Mouse (Mus musculus) gastrocnemius, adult 2 months (tissue): ENCODE measurements at regions not wholly inside any gene's neighbourhood (a gene's known extent, or its start where the extent isn't known, plus 50 kb on each side); places are given as distances from the start of the nearest gene placed in this dataset.

Experiments used
- DNase-seq: peaks from one replicate; pipeline ENCODE4 v3.0.0; 2022
- H3K27ac ChIP-seq: fragments of 200-600 bp; 2 replicates; pipeline ENCODE4 v1.8.1; 2022; ENCODE audit warnings: mild to moderate bottlenecking
- H3K4me3 ChIP-seq: fragments of 200-600 bp; 2 replicates; pipeline ENCODE4 v1.8.1; 2022; ENCODE audit warnings: mild to moderate bottlenecking, moderate library complexity
- CTCF ChIP-seq: fragments of 200-600 bp; IDR thresholded peaks from 2 replicates; pipeline ENCODE4 v1.8.1; 2022; ENCODE audit warnings: antibody characterized with exemption, mild to moderate bottlenecking, moderate library complexity
- intact Hi-C: fragments of 180-260 bp; cut with DNase I; formaldehyde crosslinking; loops from one replicate; pipeline ENCODE4 v1.15.1; 2025

DNA sequence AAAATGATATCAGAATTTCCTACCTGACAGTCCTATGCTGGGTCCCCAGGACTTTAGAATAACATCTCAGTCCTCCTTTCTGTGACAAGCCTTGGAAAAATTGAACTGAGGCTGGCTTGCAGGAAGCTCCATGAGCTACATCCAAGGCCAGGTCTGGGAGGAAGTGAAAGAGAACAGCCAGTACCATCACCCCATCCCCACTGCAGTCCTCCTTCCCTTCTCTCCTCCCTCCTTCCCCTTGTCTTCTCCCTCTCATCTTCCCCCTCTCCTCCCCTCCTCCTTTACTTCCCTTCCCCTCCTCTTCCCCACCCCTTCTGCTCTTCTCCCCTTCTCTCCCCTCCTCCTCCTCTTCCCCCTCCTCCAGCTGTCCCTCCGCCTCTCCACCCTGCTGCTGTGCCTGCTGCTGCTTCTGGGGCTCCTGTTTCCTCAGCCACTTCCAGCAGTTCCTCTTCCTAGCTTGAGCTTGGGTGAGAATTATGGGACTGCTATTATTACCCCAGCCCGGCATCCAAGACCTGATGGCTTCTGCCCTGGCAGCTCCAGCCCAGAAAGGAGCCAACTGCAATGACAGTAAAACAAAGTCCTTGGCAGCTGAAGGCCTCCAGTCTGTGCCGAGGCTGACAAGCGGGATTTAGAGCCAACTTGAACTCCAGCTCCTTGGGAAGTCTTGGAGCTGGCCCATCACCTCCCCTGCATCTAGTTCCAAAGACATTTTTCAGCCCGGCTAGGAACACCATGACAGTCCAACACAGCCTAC lies 120.8 kb downstream of the Cdc5l start:
- no peak overlapping the region for H3K4me3 ChIP-seq
- peak; percentile 86 for DNase-seq
- intact Hi-C loops, result no loop called here
- H3K27ac ChIP-seq, result peak overlapping the region; percentile 40; the same call in 1 of the 2 replicates
- TF ChIP-seq CTCF, result no peak

DNA sequence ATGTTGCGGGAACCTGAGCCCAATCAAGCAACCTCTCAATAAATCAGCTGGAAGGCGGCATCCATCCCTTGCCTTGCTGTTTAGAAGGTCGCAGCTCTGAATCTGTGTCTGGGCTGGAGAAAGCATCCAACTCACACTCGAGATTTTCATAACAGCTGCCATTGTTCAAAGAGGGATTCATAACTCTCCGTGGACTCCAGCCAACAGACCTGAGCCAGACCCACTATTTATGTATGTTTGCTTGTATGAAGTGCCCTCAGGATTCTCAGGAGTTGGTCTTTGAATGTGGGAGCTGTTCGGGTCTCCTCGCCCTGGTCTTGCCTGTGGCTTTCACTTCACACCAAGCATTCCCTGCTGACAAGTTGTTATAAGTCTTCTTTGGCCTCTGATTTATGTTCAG lies 127.0 kb downstream of the Cdc5l start:
- Histone ChIP-seq H3K27ac (no peak overlapping the region), H3K4me3 (no peak overlapping the region)
- TF ChIP-seq CTCF, result no peak
- DNase-seq, result no peak
- intact Hi-C loops, result no loop called here

DNA sequence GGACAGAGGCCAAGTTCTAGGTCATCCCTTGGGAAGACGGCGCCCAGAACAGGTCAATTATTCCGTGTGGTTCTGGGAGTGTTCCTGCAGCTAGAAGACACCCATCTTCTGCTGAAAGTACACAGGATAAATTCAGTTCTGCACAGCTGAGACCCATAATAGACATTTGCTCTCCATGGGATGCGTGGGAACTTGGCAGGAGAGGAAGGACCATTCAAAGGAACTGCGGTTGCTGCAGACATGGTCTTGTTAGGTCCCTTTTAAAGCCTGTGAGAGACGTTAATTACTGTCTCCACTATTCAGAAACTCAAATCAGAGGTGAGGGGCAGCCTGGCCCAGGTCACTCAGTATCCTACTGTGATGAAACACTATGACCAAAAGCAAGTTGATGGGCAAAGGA lies 130.4 kb downstream of the Cdc5l start:
- no peak overlapping the region for H3K4me3 ChIP-seq
- intact Hi-C loops, result no loop called here
- no peak for TF ChIP-seq CTCF
- H3K27ac ChIP-seq, result no peak overlapping the region
- DNase-seq, result no peak

DNA sequence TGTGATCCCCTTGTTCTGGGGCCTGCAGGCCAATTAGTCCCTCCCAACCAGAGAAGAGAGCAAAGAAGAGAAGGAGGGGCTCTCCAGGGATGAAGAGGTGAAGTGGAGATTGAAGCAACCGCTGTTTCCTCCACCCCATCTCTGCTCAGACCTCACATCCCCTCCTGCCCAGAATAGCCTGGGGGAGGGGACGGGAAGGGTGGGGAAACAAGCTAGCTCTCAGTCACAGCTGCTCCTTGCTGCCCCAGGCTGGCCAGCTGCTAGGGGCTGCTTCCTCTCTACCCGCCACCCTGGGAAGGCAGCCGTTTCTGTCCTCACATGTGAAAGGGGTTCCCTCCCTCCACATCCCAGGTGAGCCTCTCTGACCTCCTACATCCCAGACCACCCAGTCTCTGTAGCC lies 135.2 kb downstream of the Cdc5l start:
- no peak for TF ChIP-seq CTCF
- intact Hi-C loops, result no loop called here
- DNase-seq, result no peak
- H3K27ac ChIP-seq, result no peak overlapping the region
- no peak overlapping the region for H3K4me3 ChIP-seq

DNA sequence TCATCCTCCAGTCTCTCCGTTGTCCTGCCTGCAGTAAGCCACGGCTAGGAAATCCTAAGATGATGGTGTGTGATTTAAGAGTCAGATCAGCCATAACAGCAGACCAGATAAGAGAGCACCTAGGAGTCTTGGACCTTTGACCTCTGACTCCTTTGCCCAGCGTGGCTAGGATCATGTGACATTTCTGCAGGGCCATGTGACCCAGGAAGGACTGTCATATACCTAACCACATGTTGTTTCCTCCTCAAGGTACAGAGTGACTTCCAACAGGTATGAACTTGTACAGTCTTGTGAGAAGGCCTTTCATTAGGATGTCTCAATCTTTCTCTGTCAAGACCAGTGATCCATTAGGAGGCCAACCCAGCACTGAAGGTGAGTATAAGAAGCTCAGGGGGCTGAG lies 135.7 kb downstream of the Cdc5l start:
- no peak for DNase-seq
- intact Hi-C loops, result loop anchor here (2.0 kb wide), 1 partner anchor 77 kb away; no protein-coding TSS in a partner anchor
- H3K4me3 ChIP-seq, result no peak overlapping the region
- TF ChIP-seq CTCF, result no peak
- H3K27ac ChIP-seq, result no peak overlapping the region

DNA sequence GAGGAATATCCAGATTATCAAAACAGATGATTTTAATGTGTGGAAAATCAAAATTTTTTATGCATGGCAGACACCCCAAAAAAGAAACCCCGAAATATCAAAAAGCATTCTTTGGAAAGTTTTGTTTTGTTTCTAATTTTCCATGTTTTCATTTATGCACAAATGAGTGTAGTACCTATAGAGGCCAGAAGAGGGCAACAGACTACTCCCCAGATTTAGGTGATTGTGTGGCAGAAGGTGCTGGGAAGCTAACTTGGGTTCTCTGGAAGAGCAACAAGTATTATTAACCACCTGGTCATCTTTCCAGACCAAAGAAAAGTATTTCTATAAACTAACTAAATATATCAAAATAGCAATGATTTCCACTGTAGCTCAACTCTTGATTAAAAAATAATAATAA lies 137.2 kb downstream of the Cdc5l start:
- Histone ChIP-seq H3K4me3 (no peak overlapping the region), H3K27ac (no peak overlapping the region)
- TF ChIP-seq CTCF, result peak; percentile 57
- intact Hi-C loops, result loop anchor here (2.0 kb wide), 1 partner anchor 78 kb away; no protein-coding TSS in a partner anchor
- no peak for DNase-seq

DNA sequence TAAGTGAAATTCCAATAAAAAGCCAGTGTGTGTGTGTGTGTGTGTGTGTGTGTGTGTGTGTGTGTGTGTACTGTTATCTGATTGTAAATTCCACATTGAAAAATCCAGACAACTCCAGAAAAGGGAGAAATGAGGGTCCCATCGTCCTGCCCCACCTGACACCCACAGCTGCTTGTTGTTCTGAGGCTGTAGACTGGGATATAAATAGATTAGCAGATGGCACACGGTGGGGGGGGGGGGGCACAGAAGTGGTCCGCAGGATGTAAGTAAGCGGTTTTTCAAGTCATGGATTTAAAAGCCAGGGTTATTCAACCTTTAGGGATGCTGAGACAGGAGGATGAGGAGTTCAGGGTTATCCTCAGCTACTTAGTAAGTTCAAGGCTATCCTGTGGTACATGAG lies 138.7 kb downstream of the Cdc5l start:
- no peak for TF ChIP-seq CTCF
- Histone ChIP-seq H3K4me3 (no peak overlapping the region), H3K27ac (no peak overlapping the region)
- intact Hi-C loops, result no loop called here
- no peak for DNase-seq

DNA sequence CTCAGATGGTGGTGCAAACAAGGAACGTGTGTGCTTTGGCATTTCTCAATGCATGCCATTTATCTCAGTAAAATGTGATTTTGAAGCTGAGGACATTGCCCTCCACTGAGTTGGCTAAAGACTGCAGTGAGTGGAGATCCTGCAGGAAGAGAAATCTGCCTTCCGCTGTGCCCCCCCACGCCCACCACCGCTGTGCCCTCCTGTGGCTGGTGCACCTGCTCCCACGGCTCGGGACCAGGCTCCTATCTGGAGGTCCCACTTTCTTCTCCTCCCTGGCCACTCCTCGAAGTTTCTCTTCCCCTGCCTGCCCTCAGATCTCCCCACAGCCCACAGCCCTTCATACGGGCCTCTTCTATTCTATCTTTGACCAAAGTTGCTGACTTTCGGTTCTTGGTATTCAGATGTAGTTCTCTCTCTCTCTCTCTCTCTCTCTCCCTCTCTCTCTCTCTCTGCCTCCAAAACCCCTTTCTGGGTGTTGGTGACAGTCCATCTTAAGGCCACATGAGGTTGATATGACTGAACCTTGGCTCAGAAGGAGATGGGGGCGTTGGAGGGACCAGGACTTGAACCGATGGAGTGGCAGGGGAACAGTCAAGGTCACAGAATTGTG lies 139.2 kb downstream of the Cdc5l start:
- Histone ChIP-seq H3K27ac (no peak overlapping the region), H3K4me3 (no peak overlapping the region)
- TF ChIP-seq CTCF, result no peak
- intact Hi-C loops, result no loop called here
- no peak for DNase-seq

DNA sequence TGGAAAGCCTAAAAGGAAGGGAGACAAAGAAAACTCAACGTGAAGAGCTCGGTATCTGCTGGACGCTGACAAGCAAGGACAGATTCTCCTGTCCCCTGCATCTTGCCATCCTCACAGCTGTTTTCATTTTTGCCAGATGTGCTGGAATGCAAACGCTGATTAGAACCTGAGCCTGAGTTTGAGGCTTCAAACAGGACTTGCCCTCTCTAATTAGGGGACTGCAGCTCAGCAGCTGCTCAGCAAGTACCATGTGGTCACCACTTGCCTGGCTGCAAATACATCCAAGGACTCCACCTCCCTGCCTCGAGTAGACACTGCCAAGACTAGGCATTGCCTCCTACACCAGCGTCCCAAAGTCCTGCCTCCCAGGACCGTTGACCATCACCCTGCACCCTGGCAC lies 140.7 kb downstream of the Cdc5l start:
- intact Hi-C loops, result no loop called here
- no peak overlapping the region for H3K4me3 ChIP-seq

DNA sequence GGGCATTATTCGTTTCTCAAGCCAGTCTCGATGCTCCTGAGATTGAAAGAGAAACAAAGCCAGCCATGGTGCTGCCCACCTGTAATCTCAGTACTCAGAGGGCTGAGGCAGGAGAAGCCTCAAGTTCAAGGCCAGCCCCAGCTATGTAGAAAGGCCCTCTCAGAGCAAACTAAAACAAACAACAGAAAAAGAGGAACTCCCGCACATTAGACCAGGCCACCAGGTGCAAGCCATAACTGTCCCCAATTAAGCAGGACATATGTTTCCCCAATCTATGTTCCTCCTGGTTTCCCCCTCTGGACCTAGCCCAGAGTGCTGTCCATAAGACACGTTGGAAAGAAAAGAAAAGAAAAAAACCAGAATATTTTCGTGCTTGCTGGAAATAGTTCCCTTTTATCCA lies 142.5 kb downstream of the Cdc5l start:
- Histone ChIP-seq H3K4me3 (no peak overlapping the region), H3K27ac (no peak overlapping the region)
- intact Hi-C loops, result no loop called here
- no peak for TF ChIP-seq CTCF
- no peak for DNase-seq

More for the DNA sequence above, 140.7 kb downstream of the Cdc5l start:
- TF ChIP-seq CTCF, result no peak
- H3K27ac ChIP-seq, result no peak overlapping the region
- no peak for DNase-seq

DNA sequence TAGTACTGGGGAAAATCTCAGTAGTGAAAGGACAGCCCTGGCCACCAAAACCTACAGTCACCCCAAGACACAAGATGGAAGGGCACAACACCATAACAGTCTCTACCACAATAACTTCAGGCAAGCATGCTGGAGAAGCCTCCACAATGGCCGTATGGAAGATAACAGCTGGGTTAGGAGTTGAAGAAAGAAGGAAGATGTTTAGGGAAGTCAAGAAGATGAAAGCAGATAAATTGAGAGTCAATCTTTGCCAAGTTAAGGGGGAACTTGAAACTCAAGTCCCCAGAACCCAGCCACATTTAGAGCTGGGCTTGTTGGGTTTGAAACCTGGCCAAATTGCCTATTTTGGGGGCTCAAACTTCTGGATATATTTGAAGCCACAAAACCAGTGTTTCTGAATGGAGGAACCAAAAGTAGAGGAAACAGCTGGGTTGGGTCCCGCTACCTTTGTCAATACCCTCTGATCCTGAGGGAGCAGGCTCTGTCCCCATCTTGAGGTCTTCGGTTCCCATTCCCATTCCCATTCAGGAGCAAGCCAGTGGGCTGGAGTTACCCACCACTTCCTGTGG lies 147.8 kb downstream of the Cdc5l start:
- intact Hi-C loops, result no loop called here
- Histone ChIP-seq H3K4me3 (no peak overlapping the region), H3K27ac (no peak overlapping the region)
- TF ChIP-seq CTCF, result no peak
- DNase-seq, result no peak

DNA sequence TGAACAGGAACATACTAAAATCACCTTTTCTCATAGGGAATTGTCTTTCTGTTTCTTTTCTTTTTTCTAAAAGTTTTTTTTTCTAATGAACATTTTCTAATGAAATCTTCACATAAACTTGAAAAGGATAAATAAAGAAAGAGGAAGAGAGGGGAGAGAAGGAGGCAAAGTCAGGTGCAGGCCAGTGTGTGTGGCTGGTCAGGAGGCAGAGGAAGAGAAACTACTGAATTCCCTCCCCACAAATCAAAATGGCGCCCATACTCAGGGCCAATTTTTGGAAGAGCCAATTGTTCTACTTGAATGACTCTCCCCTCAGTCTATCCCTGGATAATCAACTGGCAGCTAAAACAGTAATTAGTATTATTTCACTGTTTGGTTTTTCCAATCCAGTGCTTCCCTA lies 152.0 kb downstream of the Cdc5l start:
- Histone ChIP-seq H3K27ac (no peak overlapping the region), H3K4me3 (no peak overlapping the region)
- DNase-seq, result no peak
- intact Hi-C loops, result no loop called here
- TF ChIP-seq CTCF, result no peak

DNA sequence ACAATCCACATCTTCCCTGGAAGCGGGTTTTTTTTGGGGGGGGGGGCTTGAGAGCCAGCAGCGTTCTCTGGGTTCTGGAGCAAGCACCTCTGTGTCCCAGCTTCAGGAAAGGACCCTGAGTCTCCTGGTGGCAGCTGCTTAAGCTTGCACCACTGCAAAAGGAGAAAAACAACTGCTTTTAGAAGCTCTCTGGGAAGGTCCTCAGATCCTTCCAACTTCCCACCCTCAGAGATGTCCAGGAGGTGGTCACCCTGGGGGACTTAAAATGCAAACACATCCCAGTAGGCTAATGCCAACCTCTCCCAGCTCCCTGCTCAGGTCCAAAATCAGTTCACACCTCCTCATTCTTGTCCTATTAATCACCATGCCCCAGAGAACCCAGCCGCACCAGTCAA lies 153.7 kb downstream of the Cdc5l start:
- Histone ChIP-seq H3K27ac (no peak overlapping the region), H3K4me3 (no peak overlapping the region)
- DNase-seq, result no peak
- no peak for TF ChIP-seq CTCF
- intact Hi-C loops, result no loop called here
